In genomic region chr12:90954740-90955473, GRCm38 (mm10) we compare ENCODE assay signal across 30 mouse cellular contexts.
DNase-seq lines count a peak whose midpoint lies in the region; ATAC-seq lines count a peak whose summit lies in the region.
"Had no signal": no experiment of that assay in that cellular context is flagged by ENCODE, and none has a peak within 500 bp of the region (broad histone marks: within the 10 kb centered on the region; RNA-seq: fewer than 3 reads in every experiment).

No protein-coding gene starts in this region.

- H3K27me3 ChIP-seq in forebrain, embryonic 15.5 days: no peaks in the 10 kb centered on the region
- no peaks in the 10 kb centered on the region for H3K27me3 ChIP-seq in forebrain, embryonic 10.5 days (ENCODE audit: poor library complexity, severe bottlenecking)
- H3K27me3 ChIP-seq: embryonic facial prominence, embryonic 12.5 days; heart, embryonic 15.5 days; hindbrain, embryonic 12.5 days; liver, embryonic 12.5 days; neural tube, embryonic 13.5 days; stomach, embryonic 15.5 days had no signal

- no peak for DNase-seq in forebrain, embryonic 10.5 days (ENCODE audit: extremely low spot score, low spot score)
- peak; percentile 6 for DNase-seq in layer of hippocampus, adult 9-11 months
- DNase-seq in layer of hippocampus, adult 9-10 months (ENCODE audit: low spot score): no peak
- peak; percentile 66 for DNase-seq in brain, adult 2 months (ENCODE audit: low read depth, low spot score)
- peak; percentile 24 for DNase-seq in brain, embryonic 18.5 days (ENCODE audit: low read depth, low spot score)
- no peak for DNase-seq in embryo, embryonic 10 days (ENCODE audit: low spot score)
- DNase-seq in ovary, adult 18-20 months (ENCODE audit: low spot score): no peak
- DNase-seq: adrenal gland, adult 8-10 months; B cell, adult 2 months; cerebellum, postnatal 14 days; gastrocnemius, postnatal 25 days; heart, adult 11 months; kidney, adult 11 months; kidney, postnatal 14 days; left cerebral cortex, postnatal 4 days; liver, postnatal 0 days; lung, postnatal 36 days; right cerebral cortex, postnatal 14 days had no signal

- H3K4me3 ChIP-seq in forebrain, embryonic 15.5 days: no peak overlapping the region
- no peak overlapping the region for H3K4me3 ChIP-seq in forebrain, embryonic 10.5 days
- H3K4me3 ChIP-seq: embryonic facial prominence, embryonic 12.5 days; erythroblast, embryonic 14.5 days; heart, embryonic 10.5 days; heart, embryonic 15.5 days; hindbrain, embryonic 12.5 days; liver, embryonic 12.5 days; neural tube, embryonic 13.5 days; stomach, embryonic 15.5 days had no signal

- H3K4me1 ChIP-seq in forebrain, embryonic 15.5 days: 0 out of 2 replicates have a peak, but pooled peaks cover 7% of the 10 kb centered on the region
- no peaks in the 10 kb centered on the region for H3K4me1 ChIP-seq in forebrain, embryonic 10.5 days
- H3K4me1 ChIP-seq: embryonic facial prominence, embryonic 12.5 days; heart, embryonic 10.5 days; heart, embryonic 15.5 days; hindbrain, embryonic 12.5 days; liver, embryonic 12.5 days; neural tube, embryonic 13.5 days; stomach, embryonic 15.5 days had no signal

- H3K4me2 ChIP-seq in forebrain, embryonic 15.5 days (replicated peaks): no peak overlapping the region
- H3K4me2 ChIP-seq: embryonic facial prominence, embryonic 12.5 days; heart, embryonic 15.5 days; hindbrain, embryonic 12.5 days; liver, embryonic 12.5 days; midbrain, embryonic 11.5 days; neural tube, embryonic 13.5 days; stomach, embryonic 15.5 days had no signal

- ATAC-seq in forebrain, embryonic 15.5 days (replicated peaks): peak; percentile 95
- ATAC-seq: activated CD4-positive, CD25-positive, alpha-beta regulatory T cell, adult 4 months; inflammation-experienced regulatory T-cells, adult 6 months; liver, embryonic 12.5 days; liver, postnatal 0 days had no signal

- H3K9ac ChIP-seq in forebrain, embryonic 15.5 days (replicated peaks): no peak overlapping the region
- H3K9ac ChIP-seq: embryonic facial prominence, embryonic 12.5 days; heart, embryonic 15.5 days; hindbrain, embryonic 12.5 days; liver, embryonic 12.5 days; liver, postnatal 0 days; neural tube, embryonic 13.5 days; stomach, embryonic 15.5 days had no signal

- 40% methylated on average over 7 of the region's 7 CpGs for WGBS in forebrain, embryonic 15.5 days
- WGBS in forebrain, embryonic 10.5 days: 84% methylated on average over 7 of the region's 7 CpGs

- no peaks in the 10 kb centered on the region for H3K9me3 ChIP-seq in forebrain, embryonic 15.5 days
- no peaks in the 10 kb centered on the region for H3K9me3 ChIP-seq in forebrain, embryonic 10.5 days
- H3K9me3 ChIP-seq: embryonic facial prominence, embryonic 12.5 days; heart, embryonic 10.5 days; heart, embryonic 15.5 days; hindbrain, embryonic 12.5 days; liver, embryonic 12.5 days; neural tube, embryonic 13.5 days; stomach, embryonic 15.5 days had no signal

- no peak overlapping the region for H3K27ac ChIP-seq in forebrain, embryonic 15.5 days (replicated peaks)
- H3K27ac ChIP-seq in forebrain, embryonic 10.5 days: no peak overlapping the region
- H3K27ac ChIP-seq: embryonic facial prominence, embryonic 12.5 days; heart, embryonic 10.5 days; heart, embryonic 15.5 days; hindbrain, embryonic 12.5 days; liver, embryonic 12.5 days; neural tube, embryonic 13.5 days; stomach, embryonic 15.5 days had no signal

- H3K36me3 ChIP-seq in forebrain, embryonic 15.5 days: no peaks in the 10 kb centered on the region
- no peaks in the 10 kb centered on the region for H3K36me3 ChIP-seq in forebrain, embryonic 10.5 days (replicated peaks)
- H3K36me3 ChIP-seq: embryonic facial prominence, embryonic 12.5 days; heart, embryonic 10.5 days; heart, embryonic 15.5 days; hindbrain, embryonic 12.5 days; liver, embryonic 12.5 days; neural tube, embryonic 13.5 days; stomach, embryonic 15.5 days had no signal

Comparison
In these comparisons a context has a peak if more than half of its experiments do, and no peak if none do; other contexts are left out.
1. DNase-seq: peak in layer of hippocampus, adult 9-11 months (single experiment), brain, adult 2 months (single experiment) and brain, embryonic 18.5 days (single experiment); none in forebrain, embryonic 10.5 days (single experiment), layer of hippocampus, adult 9-10 months (single experiment), embryo, embryonic 10 days (single experiment) and ovary, adult 18-20 months (single experiment).